Mouse (Mus musculus): ENCODE measurements around the gene Samd4.

The Samd4 gene

DNA sequence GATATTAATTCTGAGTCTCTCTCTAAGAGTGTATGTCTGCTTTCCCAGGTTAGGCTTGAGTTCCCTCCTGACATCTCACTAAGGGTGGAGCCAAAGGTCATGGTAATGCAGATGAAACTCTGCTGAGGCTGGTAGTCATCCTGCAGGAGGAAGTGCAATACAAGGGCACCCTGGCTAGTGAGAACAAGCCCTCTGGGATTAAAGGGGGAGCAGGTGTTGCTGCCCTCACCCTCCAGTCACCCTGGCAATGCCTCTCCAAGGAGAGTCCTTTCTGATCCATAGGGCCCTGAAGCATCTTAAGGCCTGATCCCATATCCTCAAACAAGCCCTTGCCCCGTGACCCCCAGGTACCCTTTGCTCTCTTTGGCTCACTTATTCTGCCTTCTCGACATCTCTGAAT, 72.5 kb downstream of the Samd4 start:
- no peak for DNase-seq (ENCODE audit: low read depth, low spot score)

DNA sequence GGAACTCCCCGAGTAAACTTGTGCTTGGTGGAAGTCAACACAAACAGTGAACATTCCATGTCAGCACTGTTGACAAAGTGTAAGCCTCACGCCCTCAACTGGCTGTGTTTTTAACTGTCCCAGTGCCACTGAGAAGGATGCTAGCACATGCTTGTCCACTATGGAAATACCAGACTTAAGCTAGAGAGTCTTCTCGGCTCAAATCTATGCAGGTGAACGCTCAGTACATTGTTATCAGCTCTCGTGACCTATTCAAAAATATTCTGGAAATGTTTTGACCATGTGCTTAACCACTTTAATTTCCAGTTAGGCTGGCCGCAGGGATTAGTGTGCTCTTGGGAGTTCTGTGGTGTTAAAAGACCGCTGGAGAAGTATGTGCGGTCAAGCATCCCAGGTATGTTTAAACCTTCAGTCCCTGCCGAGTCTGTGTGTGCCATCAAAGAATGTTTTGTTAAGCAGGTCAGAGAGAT, 73.0 kb downstream of the Samd4 start:
- DNase-seq (ENCODE audit: low read depth, low spot score): no peak

DNA sequence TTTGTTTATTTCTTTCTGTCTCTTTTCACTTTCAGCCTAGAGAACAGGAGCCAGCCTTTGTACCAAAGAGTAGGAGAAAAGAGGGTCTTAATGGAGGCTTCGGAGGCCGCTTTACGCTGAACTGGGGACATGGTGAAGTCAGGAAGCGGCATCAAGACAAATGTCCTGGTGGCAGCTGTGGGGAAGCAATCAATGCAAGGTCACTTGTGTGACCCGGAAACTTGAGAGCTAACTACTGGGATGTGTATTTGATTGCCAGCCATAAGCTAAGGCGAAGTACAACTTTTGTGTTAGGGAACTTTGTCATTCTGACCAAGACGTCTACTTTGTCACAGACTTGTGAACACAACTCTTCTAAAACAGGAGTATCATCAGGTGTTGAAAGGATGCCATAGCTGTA, 73.5 kb downstream of the Samd4 start:
- no peak for DNase-seq (ENCODE audit: low read depth, low spot score)

DNA sequence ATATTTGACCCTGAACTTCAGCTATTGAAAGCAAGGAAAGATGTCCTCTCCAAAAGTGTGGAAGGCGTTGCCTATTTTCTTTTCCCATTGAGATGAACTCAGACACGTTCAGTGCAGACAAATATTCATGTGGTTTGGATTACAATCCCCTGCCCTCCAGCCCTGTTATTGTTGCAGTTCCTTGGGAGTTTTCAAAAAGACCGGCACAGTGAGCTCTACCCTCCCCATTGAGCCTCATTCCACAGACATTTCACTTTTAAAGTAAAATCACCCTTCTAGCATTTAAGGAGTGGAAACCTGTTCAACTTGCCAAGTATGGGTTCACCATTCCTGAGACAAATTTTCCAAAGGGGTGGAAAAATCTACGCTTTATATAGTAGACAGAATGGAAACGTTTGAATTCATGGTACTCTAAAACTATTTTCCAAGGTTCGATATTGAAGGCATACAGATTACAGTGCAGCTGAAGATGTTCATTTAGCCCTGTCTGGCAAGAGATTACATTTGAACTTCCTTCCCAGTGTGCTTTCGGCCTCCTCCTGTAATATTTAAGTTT, 76.6 kb downstream of the Samd4 start:
- no peak for DNase-seq (ENCODE audit: low read depth, low spot score)

DNA sequence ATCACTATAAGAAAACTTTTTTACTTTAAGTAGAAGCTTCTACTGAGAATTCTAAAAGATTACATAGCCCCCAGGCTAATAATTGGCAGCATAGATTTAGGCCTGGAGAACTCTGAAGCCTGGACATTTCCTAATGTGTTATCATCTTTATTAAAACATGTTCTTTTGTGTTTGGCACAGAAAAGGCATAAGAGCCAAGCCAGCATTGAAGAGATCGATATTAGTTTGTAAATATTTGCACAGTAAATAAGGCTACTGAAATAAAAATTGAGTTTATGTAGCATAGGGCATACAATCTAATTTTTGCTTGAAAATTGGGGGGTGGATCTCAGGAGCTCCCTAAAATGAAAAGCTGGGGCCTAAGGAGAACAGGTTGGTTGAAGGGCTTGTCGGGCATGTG, 77.2 kb downstream of the Samd4 start:
- DNase-seq (ENCODE audit: low read depth, low spot score): no peak

DNA sequence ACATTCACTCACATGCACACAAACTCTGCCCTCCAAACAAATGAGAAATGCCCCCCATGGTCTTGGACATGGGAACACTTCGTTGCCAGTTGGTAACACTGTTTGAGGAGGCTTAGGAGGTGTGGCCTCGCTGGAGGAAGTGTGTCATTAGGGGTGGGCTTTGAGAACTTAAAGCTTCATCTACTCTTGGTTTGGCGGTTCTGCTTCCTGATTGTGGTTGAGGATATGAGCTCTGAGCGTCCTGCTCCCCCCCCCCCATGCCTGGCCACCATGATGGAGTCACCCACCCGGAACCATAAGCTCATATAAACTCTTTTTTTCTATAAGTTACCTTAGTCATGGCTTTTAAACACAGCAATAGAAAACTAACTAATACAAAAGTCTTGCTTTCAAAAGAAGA, 80.2 kb downstream of the Samd4 start:
- DNase-seq (ENCODE audit: low read depth, low spot score): no peak

DNA sequence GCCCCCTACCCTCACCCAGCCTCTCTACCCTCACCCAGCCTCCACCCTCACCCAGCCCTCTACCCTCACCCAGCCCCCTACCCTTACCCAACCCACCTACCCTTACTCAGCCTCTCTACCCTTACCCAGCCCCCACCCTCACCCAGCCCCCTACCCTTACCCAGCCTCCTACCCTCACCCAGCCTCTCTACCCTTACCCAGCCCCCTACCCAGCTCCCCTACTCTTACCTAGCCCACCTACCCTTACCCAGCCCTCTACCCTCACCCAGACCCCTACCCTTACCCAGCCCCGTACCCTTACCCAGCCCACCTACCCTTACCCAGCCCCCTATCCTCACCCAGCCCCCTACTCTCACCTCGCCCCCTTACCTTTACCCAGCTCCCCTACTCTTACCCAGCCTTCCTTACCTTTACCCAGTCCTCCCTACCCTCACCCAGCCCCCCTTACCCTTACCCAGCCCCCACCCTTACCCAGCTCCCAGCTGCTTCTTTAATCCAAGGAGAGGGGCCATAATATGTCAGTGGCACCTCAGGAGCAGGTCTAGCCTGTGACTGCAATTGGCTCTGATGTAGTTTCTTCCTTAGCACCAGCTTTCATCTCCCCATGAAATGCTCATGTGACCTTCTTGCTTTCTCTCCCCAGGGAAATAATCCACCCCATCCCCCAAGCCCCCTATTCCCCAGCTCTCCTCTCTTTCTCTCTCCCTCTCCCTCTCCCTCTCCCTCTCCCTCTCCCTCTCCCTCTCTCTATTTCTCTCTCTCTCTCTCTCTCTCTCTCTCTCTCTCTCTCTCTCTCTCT, 81.6 kb downstream of the Samd4 start:
- DNase-seq (ENCODE audit: low read depth, low spot score): no peak

DNA sequence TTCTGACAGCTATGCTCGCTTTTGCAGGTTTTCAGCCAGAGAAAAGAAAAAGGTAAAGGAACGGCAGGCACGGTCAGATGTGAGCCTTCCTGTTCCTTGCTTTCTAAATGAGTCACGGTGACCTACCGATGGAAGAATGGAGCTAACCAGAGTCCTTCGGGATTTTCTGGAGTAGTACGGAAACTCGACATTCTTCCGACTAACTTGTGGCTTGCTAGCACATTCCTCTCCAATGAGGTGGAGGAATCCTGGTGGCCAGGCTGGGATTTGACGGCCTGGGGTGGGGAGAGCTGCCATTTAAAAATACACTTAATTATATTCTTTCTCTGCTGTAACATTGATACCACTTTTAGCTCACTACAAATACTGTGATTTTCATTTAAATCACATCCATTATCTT, 83.6 kb downstream of the Samd4 start:
- DNase-seq (ENCODE audit: low read depth, low spot score): no peak

DNA sequence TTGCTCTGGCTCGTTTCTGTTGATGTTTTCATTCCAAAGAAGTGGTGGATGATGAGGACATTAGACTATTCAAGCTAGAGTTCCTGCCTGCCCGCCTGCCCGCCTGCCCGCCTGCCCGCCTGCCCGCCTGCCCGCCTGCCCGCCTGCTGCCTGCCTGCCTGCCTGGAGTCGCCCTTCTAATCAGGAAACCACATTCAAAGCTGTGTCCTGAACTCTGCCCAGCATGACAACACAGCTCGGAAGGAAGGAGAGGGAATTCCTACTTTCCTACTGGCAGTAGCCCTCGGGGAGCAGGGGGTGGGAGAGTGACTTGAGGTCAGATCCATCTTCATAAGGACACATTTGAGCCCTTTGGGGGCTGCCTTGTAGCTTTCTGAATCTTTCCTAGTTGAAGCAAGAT, 85.4 kb downstream of the Samd4 start:
- no peak for DNase-seq (ENCODE audit: low read depth, low spot score)

DNA sequence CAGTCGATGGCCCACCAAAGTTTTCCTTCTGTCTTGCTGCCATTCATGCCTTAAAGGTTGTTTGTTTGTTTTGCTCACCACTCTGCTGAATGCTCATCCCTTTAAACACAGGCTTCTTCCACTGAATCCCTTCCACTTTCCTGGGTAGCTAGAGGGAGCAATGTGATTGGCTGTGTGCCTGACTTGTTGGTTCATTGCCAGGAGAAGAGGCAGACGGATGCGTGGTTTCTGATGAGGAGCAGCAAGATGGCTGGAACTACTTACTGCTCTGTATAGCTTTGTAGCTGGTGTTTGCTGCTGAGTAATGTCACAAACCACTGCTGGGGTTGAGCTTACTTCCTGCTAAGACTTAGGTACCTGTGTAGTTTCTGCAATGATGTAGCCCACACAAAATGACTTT, 88.0 kb downstream of the Samd4 start:
- DNase-seq (ENCODE audit: low read depth, low spot score): no peak

DNA sequence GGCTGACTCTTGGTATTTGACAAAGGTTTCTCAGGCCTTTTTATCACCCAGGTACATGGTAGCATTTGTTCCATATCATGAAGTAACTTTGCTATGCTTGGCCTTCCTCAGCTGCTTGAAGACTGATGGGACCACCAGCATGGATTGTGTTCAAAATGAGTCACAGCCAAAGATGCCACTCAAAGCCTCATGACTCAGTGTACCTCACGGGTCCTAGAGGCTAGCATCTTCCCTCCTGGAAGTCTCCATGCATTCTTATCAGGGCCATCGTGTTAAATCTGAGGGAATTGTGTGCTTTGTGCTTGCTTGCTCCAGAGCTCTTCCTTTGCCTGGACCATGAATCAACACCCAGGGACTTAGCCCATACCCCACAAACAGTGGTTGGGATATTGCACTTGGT, 89.1 kb downstream of the Samd4 start:
- DNase-seq (ENCODE audit: low read depth, low spot score): no peak

DNA sequence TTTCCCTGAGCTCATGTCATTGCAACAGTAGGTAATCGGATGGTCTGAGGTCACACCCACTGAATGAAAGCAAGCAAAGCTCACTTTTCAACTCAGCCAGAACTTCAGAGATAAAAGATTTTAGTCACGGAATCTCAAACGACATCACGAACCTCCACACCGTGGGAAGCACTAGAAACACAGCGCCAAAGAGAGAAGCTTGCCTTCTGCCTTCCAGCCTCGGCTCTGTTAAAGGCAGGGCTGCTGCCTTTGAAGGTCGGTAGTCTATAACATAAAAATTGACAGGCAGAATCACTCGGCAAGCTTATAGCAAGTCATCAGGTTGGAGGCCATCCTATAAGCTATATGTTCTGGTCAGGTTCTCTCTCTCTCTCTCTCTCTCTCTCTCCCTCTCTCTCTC, 92.2 kb downstream of the Samd4 start:
- DNase-seq (ENCODE audit: low read depth, low spot score): no peak

DNA sequence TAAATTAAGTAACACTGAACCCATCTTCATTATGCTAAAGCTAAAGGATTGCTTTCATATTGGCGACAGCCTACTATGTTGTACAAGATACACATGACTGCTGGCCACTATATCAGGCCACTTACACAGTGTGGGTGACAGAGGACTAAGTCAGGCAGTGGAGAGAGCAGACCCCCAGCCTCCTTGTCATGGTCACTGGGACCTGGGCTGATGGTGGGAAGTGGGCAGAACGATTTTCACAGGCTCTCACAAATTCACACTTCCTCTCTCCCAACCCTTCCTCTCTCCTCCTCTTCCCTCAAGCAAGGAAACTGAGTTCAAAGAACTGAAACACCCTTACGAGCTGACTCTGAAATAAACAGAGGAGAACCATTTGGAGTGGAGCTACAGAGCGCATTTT, 93.3 kb downstream of the Samd4 start:
- no peak for DNase-seq (ENCODE audit: low read depth, low spot score)

DNA sequence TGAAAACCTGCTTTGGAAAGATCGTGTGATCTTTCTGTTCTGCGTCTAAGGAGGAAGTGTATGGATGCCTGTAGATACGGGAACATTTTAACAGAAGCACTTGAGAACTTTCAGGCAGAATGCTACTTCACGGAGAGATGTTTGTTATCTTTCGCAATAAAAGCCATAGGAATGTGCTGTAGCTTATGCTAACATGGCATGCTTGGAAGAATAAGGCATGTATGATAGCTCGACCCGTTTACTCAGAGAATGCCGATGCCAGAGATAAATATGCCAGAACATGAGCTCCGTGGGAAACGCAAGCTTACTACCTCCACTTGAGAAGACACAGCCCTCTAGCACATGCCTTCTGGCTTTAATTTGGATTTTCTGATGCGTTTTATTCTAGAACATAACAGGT, 94.1 kb downstream of the Samd4 start:
- DNase-seq (ENCODE audit: low read depth, low spot score): no peak

DNA sequence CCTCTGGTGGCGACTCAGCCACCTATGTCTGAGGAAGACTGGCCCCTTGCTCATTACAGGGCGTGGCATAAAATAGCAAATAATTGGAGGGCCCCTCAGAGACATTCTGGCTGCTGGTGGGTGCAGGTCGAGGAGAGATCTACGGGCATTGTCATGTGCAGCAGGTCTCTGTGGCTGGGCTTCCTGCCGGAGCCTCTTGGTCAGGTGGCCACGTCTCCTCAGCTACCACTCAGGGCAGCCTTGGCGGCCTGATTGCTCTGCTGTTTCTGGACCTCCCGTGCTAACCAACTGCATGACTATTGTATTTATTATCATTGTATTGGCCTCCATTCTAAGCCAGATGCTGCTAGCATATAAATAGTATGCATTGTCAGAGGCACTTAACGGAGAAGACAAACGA, 95.0 kb downstream of the Samd4 start:
- no peak for DNase-seq (ENCODE audit: low read depth, low spot score)

DNA sequence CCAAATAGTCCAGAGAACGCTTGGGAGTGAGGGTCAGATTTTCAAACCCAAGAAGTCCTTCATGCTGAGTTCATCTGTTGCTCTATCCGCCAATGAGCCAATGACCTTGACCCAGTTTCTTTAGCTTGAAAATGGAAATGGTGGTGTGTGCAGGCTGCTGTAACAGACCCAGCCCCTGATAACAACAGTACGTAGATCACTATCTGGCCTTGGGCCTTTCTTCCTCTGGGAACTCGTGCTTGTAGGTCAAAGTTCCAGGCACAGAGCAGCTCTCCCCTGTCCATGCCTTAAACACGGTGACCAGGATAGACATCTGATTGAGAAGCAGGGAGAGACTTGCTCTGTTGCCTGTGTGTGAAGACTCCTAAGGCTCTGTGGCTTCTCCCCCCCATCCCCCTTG, 96.5 kb downstream of the Samd4 start:
- no peak for DNase-seq (ENCODE audit: low read depth, low spot score)

DNA sequence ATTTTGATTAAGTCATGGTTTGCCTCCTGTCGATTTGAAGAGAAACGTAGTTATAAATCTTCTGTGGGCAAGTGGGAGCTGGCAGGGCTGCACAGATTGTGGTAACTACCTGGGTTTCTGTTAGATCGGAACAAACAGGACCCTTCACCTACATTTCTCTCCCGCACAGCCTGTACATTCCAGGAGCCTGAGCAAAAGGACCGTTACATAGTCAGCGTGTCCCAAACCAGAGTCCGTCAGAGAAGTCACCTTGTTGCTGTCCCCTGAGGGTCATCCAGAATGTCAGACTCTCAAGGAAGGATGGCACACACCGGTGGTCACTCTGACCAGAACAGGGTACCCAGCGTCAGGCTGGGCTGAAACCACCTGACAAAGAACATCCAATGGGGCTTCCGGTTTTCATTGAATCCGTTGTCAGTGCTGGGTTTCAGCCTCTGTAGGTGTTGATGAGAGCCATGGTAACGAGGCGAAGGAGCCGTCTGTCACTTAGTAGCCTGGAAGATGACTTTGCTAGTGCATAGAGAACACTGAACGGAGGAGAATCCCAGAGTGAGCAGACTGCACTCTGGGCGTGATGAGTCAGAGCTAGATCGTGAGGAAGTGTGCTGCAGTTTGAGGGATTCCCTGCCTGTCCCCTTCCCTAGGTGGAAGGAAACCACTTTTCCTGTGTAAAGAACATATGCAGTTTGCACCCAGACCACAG, 98.2 kb downstream of the Samd4 start:
- no peak for DNase-seq (ENCODE audit: low read depth, low spot score)

DNA sequence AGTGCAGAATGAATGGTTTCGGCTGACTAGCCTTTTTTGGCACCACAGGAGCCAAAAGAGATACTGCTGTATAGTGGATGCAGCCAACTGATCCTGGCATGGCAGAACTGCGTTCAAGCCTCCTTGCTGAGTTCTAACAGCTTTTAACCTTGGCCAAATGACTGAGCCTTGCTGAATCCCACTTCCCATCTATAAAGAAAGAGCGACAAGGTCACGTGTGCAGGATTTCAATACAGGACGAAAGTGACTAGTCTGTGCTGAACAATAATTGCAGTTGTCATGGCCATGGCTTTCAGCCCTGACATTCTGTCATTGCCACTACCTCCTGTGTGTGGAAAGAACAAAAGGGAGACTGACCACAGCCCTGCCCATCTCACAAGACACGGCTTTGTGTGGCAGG, 99.5 kb downstream of the Samd4 start:
- DNase-seq (ENCODE audit: low read depth, low spot score): no peak

DNA sequence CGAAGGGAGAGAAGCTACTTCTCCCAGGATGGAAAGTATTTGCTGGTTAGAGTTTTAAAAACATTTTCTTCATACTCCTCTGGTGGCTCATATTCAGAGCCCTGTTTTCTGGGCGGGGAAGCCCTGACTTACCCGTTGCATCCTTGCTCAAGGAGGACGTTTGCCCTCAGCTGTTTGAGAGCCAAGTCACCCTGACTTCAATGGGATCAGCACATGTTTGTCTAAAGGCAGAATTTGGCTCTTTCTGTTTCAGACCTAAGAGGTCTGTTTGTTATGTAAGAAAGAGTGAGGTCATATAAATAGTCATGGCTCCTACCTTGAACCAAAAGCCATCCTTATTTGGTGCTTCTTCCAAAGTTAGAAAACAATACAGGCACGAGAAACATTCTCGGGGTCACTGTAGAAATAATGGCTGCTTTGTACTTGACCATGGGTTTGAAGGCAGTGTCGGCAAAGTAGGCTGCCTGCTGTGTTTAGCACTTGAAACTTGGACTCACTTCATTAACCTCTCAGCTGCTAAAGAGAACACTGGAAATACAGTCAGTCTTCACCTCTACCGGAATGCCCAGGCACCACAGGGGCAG, 102.0 kb downstream of the Samd4 start:
- DNase-seq (ENCODE audit: low read depth, low spot score): no peak

DNA sequence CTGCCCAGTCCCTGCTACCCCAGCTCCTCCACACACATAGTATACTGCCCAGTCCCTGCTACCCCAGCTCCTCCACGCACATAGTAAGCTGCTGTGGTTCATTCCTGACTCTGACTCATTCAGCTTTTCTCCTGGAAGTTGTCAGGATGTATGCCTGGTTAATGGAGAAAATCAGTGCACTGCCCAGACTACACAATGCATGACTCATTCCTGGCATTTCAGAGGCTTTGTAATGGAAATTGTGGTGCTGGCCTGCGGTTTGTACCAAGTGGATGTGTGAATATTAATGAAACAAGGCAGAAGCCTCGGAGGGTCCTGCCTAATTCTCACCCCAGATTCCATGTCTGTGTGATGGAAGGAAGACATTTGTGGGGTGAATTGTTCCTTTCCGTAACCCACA, 107.0 kb downstream of the Samd4 start:
- no peak for DNase-seq (ENCODE audit: low read depth, low spot score)

DNA sequence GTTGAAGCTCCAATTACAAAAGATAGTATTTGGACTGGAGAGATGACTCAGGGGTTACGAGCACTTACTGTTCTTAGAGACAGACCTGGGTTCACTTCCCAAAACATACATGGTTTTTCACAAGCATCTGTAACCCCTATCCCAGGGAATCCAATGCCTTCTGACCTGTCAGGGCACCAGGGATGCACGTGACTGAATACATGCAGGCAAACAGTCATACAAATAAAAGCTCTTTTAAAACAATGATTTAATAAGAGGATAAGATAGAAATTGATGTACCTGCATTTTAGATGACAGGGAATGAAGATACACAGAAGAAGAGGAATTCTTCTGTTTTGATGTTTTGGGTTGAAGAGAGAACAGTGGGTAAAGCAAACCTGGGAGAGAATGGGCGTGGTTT, 107.8 kb downstream of the Samd4 start:
- no peak for DNase-seq (ENCODE audit: low read depth, low spot score)

DNA sequence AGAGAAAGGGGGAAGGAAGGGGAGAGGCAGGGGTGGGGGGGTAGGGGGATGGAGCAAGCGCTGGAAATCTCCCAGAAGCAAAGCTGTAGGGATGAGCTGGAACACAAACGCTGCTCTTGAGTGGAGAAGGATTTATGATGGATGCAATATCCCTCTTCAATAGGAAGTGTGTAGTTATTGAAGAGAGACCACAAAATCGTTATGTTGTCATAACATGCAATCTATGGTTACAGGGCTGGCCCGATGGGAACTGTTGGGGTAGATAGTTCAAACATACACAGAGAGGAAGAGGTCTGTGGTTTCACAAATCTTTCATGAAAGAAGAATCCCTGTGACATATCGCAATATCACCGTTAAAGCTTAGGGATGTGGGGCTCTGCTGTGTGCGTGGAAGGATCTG, 112.0 kb downstream of the Samd4 start:
- DNase-seq (ENCODE audit: low read depth, low spot score): no peak

Measured in c-Kit-negative CD71-positive TER-119-positive erythroid progenitor cells, embryonic 14.5 days (primary cell).